Mouse (Mus musculus) cerebellum, adult 2 months (tissue): Measurements from ENCODE around the gene Bst1.

Source experiments
- CTCF ChIP-seq: fragments of 200-500 bp; IDR thresholded peaks from 2 replicates; pipeline ENCODE4 v1.5.1; 2011; ENCODE audit warnings: low read depth, mild to moderate bottlenecking, control low read depth, low read length, moderate library complexity, borderline replicate concordance; ENCODE audit not compliant: insufficient read depth
- POLR2A ChIP-seq: fragments of 200-500 bp; IDR thresholded peaks from 2 replicates; pipeline ENCODE4 v1.6.1; 2011; ENCODE audit warnings: low read length, control low read depth, borderline replicate concordance; ENCODE audit not compliant: insufficient read depth

DNA sequence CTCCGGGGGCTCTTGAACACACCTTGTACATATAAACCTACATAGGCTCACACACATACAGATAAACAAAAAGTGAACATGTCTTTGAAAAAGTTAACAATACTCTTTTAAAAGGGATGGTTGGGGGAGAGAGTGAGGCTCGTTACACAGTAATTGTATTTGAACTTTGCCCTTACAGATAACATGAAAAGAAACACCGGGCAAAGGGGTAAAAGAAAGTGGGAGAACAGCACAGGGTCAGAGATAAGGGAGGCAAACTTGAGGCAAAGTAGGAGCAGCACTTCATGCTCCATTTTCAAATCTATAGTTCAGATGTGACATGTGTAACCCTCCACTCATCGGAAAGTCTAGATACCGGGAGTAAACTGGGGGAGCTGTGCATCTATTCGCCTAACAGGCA, 45.0 kb downstream of the Bst1 start:
- TF ChIP-seq POLR2A (no peak), CTCF (no peak)
